Mouse (Mus musculus) thymus, adult 2 months (tissue): ENCODE data around the gene Aasdhppt. TPM values are rescaled to one million over a fixed set of nuclear protein-coding genes. Genes with fewer than 3 reads are reported as not detected.

ENCODE experiments used
- DNase-seq: peaks from one replicate; pipeline ENCODE4 v3.0.0; 2021
- H3K27ac ChIP-seq: fragments of 200-500 bp; 2 replicates; pipeline ENCODE4 v1.5.1; 2012; ENCODE audit warnings: low read length, control low read depth; ENCODE audit not compliant: control insufficient read depth, insufficient read depth
- H3K27me3 ChIP-seq: fragments of 200-500 bp; 2 replicates; pipeline ENCODE4 v1.6.1; 2012; ENCODE audit warnings: mild to moderate bottlenecking, low read length, moderate library complexity, mixed read lengths; ENCODE audit not compliant: control insufficient read depth, insufficient read depth
- H3K36me3 ChIP-seq: fragments of 200-500 bp; 2 replicates; pipeline ENCODE4 v1.6.1; 2012; ENCODE audit warnings: mild to moderate bottlenecking, low read length, moderate library complexity; ENCODE audit not compliant: control insufficient read depth, insufficient read depth
- H3K4me1 ChIP-seq: fragments of 200-500 bp; replicated peaks from 2 replicates; pipeline ENCODE4 v1.6.1; 2012; ENCODE audit warnings: low read length; ENCODE audit not compliant: control insufficient read depth, insufficient read depth
- H3K4me3 ChIP-seq: fragments of 200-500 bp; 2 replicates; pipeline ENCODE4 v1.5.1; 2012; ENCODE audit warnings: mild to moderate bottlenecking, low read length, control low read depth, moderate library complexity; ENCODE audit not compliant: control insufficient read depth, insufficient read depth
- CTCF ChIP-seq: fragments of 200-500 bp; IDR thresholded peaks from 2 replicates; pipeline ENCODE4 v1.5.1; 2012; ENCODE audit warnings: mild to moderate bottlenecking, control low read depth, low read length, moderate library complexity, borderline replicate concordance; ENCODE audit not compliant: control insufficient read depth, poor library complexity, insufficient read depth; ENCODE audit errors: extremely low read depth
- POLR2A ChIP-seq: fragments of 200-500 bp; IDR thresholded peaks from 2 replicates; pipeline ENCODE4 v1.6.1; 2012; ENCODE audit warnings: mild to moderate bottlenecking, low read length, control low read depth, moderate library complexity; ENCODE audit not compliant: control insufficient read depth, poor library complexity, insufficient read depth; ENCODE audit errors: extremely low read depth
- WGBS: fragments of 180-500 bp; shearing (Covaris S2); methylation state at CpG from one replicate; pipeline ENCODE4 v1.1.7; 2018; 5-methylcytosine and 5-hydroxymethylcytosine counted together
- polyA plus RNA-seq: library from polyadenylated mRNA; depleted of rRNA; stranded (reverse); fragments of >200 nt; gene quantifications from 2 replicates; pipeline ENCODE4 v1.2.3, GENCODE M21; 2012; rRNA removed

Aasdhppt gene
- 2.7 and 3.3 TPM in 2 replicates for polyA plus RNA-seq

- TF ChIP-seq POLR2A (peak; percentile 74), CTCF (no peak)
- H3K36me3 ChIP-seq = no peaks in the 10 kb centered on the region
- no peaks in the 10 kb centered on the region for H3K4me1 ChIP-seq
- no peaks in the 10 kb centered on the region for H3K27me3 ChIP-seq
- H3K27ac ChIP-seq = peak within 1 kb of the TSS; percentile 90
- peak; percentile 99 for DNase-seq
- WGBS = under 1% methylated on average over 53 of the region's 53 CpGs
- peak within 1 kb of the TSS; percentile 82 for H3K4me3 ChIP-seq
These were observed at the start of gene Aasdhppt, which contains the start of gene Kbtbd3 for GRCm38 (mm10) chr9:4309351-4310085. Gene Aasdhppt, minus strand, starts transcription at chr9:4309471. Gene Kbtbd3, plus strand, starts transcription at chr9:4309833.

- no peak overlapping the region for H3K27ac ChIP-seq
- no peak overlapping the region for H3K4me3 ChIP-seq
- DNase-seq = no peak
- TF ChIP-seq POLR2A (no peak), CTCF (no peak)
- no peaks in the 10 kb centered on the region for H3K27me3 ChIP-seq
- H3K36me3 ChIP-seq = no peaks in the 10 kb centered on the region
- 100% methylated on average over 1 of the region's 1 CpGs for WGBS
- no peaks in the 10 kb centered on the region for H3K4me1 ChIP-seq
These were observed 43.9 kb upstream of the Aasdhppt start for GRCm38 (mm10) chr9:4353163-4353562.

DNA sequence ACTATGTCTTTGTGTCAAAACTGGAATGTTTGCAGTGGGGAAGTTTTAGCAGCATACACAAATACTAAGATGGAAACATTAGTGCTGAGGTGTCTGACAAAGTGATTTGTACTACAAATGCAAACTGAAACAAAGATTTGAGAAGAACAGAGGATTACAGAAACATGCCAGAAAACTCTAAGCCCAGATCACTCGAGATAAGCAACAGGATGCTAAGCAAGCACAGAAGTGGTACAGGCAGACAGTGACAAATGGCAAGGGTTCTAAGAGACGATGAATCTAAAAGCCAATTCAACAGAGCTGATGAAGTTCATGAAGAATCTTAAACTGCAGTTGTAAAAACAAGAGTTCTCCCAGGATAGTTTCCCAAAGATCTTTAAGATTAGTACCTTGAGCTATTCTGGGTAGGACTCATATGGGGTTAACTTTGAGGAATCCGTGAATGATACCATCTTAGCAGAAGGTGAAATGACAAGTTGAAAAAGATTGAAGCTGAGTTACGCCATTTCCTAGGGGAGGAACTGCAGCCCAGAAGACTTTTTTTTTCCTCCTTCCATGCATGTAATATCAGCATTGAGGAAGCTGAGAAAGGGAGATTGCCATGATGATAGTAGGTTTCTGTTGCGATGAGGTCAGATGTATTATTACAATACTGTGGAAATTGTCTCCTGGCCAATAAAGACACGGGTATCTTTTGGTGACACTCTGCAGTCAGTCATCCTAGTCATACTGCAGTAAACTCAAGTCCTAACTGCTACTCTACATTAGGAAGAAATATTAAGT is 9.9 kb upstream of the Aasdhppt start:
- Histone ChIP-seq H3K36me3 (no peaks in the 10 kb centered on the region), H3K27me3 (no peaks in the 10 kb centered on the region), H3K27ac (no peak overlapping the region), H3K4me1 (no peaks in the 10 kb centered on the region), H3K4me3 (no peak overlapping the region)
- DNase-seq = no peak
- 85% methylated on average over 6 of the region's 6 CpGs for WGBS
- TF ChIP-seq POLR2A (no peak), CTCF (no peak)

DNA sequence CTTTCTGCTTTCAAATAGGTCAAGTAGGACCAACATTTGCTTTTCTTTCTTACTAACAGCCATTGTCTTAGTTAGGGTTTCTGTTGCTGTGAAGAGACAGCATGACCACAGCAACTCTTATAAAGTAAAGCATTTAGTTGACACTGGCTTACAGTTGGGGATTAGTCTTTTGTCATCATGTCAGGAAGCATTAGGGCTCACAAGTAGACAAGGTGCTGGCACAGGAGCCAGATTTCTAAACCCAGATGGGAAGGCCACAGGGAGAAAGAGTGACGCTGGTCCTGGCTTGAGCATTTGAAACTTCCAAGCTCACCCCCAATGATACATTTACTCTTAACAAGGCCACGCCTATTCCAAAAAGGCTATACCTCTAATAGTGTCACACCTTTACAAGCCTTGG is 6.5 kb upstream of the Aasdhppt start:
- H3K4me1 ChIP-seq = no peaks in the 10 kb centered on the region
- no peak overlapping the region for H3K27ac ChIP-seq
- WGBS = 97% methylated on average over 2 of the region's 2 CpGs
- TF ChIP-seq CTCF = no peak
- no peak for TF ChIP-seq POLR2A
- no peaks in the 10 kb centered on the region for H3K36me3 ChIP-seq
- H3K27me3 ChIP-seq = no peaks in the 10 kb centered on the region
- no peak for DNase-seq
- H3K4me3 ChIP-seq = no peak overlapping the region

- WGBS = 98% methylated on average over 4 of the region's 4 CpGs
- Histone ChIP-seq H3K36me3 (no peaks in the 10 kb centered on the region), H3K27ac (no peak overlapping the region), H3K27me3 (no peaks in the 10 kb centered on the region), H3K4me1 (no peaks in the 10 kb centered on the region), H3K4me3 (no peak overlapping the region)
- no peak for DNase-seq
- TF ChIP-seq POLR2A (no peak), CTCF (no peak)
These were observed 4.7 kb upstream of the Aasdhppt start for GRCm38 (mm10) chr9:4313946-4314345.

- Histone ChIP-seq H3K4me3 (no peak overlapping the region), H3K4me1 (no peaks in the 10 kb centered on the region), H3K36me3 (no peaks in the 10 kb centered on the region), H3K27me3 (no peaks in the 10 kb centered on the region), H3K27ac (no peak overlapping the region)
- no peak for DNase-seq
- 84% methylated on average over 3 of the region's 3 CpGs for whole genome bisulfite sequencing
- TF ChIP-seq CTCF = no peak
- no peak for TF ChIP-seq POLR2A
These were observed 1.9 kb upstream of the Aasdhppt start for GRCm38 (mm10) chr9:4311162-4311561.
